Mouse (Mus musculus) heart, adult 8-10 months (tissue): ENCODE results near the gene Ccdc57. TPM values are rescaled to one million over a fixed set of nuclear protein-coding genes. Genes with fewer than 3 reads are reported as not detected.
"Not testable (repeated sequence)": the region's sequence is repeated elsewhere in the genome, so short reads cannot be mapped to it uniquely, and the experiment has no call there.

Source experiments
- DNase-seq: peaks from one replicate; pipeline ENCODE4 v3.0.0; 2022; ENCODE audit warnings: low spot score
- total RNA-seq, 4 experiments: library from RNA; stranded (reverse); gene quantifications; 2 replicates each; pipeline ENCODE4 v1.2.4; 2022

Gene Ccdc57
- total RNA-seq, 4 experiments from 2014 or later: 0.72 to 1.7 (median 1.2) TPM

DNA sequence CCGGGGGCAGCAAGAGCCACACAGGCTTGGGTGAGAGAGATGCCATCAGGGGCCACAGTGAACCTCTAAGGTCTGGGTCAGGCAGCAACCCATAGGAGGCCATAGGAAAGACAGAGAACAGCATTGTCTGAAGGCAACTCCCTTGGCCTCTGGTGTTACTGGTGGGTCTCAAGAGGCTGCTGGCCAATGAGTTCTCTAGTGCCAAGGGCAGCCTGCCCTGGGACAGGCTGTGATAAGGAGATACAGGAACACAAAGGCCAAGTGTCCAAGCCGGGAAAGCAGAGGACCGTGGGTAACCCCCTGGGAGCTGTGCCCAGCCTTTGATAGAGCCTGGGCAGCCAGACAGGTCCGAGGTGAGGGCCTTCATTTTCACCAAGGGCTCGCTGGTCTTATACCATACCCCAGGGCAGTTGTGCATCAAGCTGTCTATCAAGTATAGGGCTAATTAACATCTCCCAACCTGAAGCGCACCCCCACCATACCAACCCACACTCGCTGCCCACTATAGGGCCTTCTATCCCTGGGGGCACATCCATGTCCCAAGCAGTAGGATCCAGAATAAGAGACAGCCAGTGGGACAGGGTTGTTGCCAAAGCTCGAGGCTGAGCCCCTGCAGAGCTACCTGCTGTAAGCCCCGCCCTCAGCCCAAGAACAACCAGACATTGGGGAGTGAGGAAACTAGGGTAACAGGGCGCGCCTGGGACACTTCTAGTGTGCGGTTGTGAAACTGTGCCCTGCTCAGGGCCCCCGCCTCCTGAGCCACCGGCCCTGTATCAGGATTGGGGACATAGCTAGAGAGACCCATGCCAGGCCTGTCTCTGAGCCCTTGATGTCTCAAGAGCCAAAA lies 111.4 kb downstream of the Ccdc57 start:
- DNase-seq: no peak

DNA sequence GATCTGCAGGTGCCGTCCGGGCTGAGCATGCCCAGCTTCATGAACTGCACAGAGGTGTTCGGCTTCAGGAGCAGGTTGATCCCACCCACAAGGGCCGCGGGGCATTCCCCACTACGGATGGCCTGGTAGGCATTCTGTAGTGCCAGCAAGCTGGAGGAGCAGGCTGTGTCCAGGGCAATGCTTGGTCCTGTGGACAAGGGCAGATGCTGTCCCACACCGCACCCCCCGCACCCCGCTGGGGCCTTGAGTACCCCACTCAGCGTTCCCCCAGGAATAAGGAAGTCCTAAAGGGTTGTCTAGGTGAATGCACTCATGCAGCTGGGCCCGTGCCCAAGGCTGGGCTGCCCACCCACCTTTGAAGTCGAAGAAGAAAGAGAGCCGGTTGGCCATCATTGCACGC lies 112.1 kb downstream of the Ccdc57 start:
- no peak for DNase-seq

DNA sequence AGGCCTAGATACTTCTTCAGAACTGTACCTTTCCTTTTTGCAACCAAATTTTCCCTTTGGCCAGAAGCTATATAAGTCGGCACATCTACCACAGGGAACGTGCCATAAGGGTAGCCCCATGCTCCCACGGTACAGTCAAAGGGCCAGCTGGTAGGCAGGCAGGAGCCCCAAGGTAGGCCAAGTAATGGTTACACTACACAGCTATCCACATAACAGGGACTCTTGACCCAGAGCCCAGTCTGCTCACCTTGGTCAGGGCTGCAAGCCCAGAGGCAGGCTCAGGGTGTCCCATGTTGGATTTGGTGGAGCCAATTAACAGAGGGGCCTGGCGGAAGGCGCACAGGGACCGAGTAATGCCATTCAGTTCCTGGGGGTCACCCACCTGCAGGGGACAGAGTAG lies 113.1 kb downstream of the Ccdc57 start:
- DNase-seq: no peak

DNA sequence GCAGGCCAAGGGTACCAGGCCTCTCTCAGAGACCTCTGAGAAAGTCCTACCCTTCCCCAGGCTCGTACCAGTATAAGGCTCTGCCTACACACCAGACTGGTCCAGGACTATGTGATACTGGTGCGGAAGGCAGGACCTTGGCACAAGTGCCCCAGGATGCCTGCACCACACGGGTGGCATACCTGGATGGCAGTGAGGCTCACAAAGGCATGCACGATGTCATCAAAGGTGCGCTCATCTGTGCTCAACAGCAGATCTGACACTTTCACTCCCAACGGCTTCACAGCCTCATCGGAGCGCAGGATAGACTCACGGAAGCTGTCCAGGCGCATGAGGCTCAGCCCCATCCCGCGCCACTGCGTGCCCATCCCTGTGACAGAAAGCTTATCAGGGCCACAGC lies 114.4 kb downstream of the Ccdc57 start:
- DNase-seq: no peak

DNA sequence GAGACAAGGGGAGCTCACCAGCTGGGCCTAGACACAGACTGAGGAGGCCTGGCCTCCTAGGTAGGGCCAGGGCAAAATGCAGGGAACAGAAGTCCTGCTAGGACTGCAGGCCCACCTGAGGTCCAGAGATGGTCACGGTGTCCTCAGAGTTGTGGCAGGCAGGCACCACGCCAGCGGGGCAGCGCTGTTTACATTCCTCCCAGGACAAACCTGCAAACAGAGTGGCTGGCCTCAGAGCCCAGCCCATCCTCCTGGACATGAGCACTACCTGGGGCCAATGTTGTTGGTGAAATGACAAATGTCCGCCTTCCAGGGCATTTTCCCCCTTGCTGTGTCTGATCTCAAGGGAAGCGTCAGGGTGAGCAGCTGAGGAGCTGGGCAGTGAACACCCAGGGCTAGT lies 115.3 kb downstream of the Ccdc57 start:
- no peak for DNase-seq

DNA sequence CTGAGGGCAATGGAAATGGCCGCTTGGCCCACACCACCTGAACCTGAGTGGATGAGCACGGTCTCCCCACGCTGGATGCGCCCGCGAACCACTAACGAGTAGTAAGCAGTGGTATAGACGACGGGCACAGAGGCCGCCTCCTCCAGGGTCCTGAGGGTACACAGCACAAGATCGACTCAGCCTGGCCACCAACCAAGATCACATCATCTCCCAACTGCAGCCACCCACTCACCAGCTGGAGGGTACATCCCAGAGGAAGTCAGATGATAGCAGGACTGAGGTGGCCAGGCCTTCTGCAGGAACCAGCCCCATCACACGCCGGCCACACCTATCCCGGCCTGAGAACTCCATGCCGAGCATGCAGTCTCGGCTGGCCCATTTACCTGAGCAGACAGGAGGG lies 120.6 kb downstream of the Ccdc57 start:
- no peak for DNase-seq

DNA sequence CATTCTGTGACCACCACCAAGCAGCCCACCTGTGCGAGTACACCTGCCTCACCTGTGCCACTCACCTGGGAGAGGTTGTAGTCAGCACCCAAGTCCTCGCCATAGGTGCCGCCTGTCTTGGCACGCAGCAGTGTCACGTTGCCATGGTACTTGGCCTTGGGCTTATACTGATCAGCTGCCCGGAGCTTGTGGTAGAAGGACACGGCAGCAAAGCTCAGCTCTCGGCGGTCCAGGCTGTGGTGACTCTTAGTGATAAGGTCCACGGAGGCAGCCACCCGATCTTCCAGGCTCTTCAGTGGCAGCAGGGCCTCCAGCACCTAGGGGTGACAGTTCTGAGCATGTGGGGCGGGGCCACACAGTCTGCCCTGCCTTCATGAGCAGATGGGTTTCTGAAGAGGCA lies 124.7 kb downstream of the Ccdc57 start:
- DNase-seq: no peak

DNA sequence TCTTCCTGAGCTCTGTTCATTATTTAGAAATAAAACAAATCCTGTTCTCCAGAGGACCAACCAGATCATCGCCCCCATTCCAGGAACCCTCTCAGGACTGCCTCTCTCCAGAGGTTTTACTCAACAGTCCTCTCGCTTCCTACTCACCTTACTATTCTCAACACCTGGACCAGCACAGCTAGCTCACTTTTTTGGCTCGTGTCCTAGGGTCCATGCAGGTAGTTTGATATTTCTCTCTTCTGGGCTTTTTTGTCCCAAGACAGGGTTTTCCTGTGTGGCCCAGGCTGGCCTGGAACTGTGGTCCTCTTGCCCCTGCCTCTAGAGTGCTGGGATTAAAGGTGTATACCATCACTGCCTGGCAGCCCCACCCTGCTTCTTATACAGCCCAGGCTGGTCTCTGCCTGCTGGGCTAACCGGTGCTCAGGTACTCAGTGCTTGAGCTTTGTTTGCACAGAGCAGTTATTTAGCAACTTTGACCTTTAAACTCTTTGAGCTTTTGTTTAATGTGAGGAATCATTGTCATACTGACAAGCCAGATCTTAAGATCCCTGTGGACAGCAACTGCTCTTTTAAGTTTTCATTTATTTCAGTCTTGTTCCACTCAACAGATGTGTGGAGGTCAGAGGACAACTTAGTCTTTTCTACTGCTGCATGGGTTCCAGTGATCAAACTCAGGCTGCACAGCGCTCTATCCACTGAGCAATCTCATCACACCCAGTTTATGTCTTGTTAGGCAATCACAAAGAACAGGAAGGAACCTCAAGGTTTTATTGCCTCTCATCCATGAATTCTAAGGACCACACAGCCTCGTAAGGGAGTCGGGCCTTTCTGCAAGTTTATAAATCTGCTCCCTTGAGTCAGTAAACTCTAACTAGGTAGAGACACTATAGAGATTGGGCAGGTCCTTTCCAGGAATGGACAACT lies 127.0 kb downstream of the Ccdc57 start:
- DNase-seq: no peak

DNA sequence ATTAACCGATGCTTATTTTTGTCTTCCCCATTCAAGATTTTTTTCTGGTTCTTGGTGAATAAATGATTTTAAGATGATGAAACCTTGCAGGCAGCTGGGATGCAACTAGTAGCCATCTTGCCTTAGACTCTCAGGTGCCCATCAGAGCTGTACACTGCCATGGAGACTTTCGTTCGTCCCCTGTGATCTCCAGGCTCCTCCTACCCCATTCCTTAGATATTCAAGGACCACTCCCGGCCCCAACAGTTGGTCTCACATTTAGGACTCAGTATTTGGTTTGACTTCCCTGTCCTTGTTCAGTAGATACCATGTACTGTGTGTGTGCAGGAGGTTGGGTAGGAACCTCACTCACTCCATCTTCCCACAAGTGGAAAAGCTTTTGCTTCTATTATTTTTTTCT lies 127.9 kb downstream of the Ccdc57 start:
- no peak for DNase-seq

DNA sequence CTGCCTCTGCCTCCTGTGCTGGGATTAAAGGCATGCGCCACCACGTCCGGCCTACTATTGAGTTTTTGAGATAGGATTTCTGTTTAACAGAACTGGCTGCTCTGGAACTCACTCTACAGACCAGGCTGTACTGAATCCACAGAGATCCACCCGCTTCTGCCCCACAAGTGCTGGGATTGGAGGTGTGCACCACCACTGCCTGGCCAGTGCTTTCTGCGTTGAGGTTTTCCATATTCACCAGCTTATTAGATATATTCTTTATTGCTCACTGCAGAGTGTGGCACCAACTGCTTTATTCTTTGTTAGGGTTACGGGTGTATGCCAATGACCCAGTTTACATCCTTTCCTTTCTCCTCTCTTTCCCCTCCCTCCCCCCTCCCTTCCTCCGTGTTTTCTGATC lies 128.4 kb downstream of the Ccdc57 start:
- no peak for DNase-seq

DNA sequence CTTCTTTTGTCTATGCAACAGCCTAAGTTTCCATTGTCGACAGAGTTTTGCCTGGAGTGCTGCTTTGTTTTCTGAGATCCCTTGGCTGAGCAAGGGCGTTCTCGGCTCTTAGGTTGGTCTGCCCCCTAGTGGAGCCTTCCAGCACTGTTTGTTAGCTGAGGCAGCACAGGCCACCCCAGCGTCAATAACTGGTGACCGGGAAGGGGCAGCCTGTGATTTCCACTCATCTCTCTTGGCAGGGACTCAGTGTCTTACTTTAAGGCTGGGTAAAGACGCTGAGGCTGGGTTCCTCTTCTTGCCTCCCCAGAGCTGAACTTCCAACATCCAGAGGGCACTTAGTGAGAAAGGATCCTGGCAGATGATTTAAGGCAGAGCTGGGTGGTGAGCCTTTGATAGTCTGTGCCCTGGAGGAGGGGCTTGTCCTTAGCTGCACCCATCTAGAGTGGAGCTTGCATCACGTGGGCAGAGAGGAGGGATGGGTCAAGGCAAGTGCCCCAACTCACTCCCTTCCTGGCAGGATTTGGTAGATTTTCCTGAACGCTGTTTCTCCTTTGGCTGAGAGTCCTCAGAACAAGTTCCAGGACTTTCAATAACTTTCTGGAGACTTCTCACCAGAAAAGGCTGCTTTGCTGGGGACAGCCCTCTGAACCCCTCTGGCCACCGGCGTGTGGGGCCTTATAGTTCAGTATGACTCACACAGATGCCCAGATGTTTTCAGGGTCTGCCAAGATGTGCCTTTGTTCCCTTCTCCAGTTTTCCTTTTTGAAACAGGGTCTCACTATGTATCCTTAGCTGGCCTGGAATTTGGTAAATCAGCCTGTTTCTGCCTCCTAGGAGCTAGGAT lies 132.4 kb downstream of the Ccdc57 start:
- DNase-seq: peak; percentile 90

DNA sequence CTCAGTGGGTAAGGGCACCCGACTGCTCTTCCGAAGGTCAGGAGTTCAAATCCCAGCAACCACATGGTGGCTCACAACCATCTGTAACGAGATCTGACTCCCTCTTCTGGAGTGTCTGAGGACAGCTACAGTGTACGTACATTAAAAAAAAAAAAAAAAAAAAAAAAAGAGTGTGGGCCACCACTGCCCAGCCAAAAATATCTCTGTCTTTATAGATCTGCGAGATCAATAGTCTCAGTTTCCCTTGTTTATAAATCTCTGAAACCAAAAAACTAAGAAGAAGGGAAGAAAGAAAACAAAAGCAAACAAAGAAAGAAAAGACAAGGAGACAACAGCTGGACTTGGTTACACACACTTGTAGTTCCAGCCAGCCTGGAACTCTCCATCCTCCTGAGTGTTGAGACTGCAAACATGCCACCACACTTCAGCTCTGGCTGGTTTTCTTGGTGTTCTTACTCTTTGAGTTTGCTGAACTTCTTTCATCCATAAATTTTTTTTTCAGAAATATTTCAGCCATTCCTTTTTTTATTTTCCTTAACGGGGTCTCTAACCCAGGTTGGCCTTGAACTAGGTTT lies 133.3 kb downstream of the Ccdc57 start:
- no peak for DNase-seq

DNA sequence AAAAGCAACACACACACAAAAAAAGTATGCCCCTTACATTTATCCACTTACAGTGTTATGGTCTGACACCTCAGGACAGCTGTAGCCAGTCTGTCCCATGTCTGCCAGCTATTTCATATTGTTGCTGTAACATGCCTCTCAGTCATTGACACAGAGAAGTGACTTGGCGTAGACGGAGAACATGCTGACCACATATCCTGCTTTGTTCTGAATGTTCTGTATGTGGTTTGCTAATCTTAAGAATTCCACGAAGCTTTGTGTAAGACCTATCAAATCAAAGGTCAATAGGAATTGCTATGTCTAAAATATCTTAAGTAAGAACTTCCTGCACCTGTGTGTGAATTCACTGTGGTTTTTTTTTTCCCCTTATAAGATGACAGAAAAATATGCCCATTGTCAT lies 134.4 kb downstream of the Ccdc57 start:
- no peak for DNase-seq

DNA sequence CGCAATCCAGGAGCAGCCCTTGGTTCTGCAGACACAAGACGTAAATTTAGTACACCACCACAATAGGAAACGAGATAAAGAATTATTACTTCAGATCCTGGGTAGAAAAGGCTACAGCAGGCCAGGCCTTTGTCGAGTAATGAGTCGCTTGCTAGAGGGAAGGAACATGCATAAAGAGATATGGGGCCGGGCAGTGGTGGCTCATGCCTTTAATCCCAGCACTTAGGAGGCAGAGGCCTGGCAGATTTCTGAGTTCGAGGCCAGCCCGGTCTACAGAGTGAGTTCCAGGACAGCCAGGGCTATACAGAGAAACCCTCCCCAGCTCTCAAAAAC lies 136.1 kb downstream of the Ccdc57 start:
- no peak for DNase-seq

DNA sequence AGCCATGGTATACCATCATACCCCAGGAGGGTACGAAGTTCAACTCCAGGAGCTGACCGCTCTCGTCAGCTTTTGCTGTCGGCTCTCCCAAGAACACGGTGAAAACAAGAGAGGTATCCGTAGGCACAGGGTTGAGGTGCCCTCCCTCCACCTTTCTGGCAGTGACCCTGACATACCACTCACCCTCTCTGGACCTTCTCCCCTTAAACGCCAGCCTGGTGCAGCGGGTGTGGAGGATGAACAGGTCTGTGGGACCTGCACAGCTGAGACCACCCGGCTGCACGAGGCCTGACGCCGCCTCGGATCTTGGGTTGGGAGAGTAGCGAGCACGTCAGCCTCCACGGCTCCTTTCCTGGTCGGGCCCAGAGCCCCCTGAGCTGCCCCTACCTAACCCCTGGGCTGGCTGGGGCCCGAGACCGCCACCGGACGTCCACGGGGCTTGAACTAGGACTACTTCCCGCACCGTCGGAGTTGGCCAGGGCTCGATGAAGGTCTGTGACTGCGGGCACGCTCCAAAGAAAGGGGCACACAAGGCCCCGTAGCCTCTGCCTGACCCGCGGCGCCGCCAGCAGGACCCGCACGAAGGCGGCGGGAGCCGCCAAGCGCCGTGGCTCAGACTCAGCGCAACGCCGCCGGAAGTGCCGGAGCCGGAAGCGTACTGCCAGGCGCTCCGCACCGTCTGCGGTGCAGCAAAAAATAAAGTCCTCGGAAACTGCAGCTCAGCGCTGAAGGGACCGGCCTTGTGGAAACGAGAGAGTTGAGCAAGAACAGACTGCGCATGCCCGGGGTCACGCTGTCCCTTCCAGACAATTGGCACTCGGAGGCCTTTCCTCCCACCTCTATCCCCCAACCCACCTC lies 136.7 kb downstream of the Ccdc57 start, which contains the start of gene Dus1l:
Dus1l (minus strand) TSS at position 648 of the 858 bp plus-strand sequence.
- peak; percentile 97 for DNase-seq

DNA sequence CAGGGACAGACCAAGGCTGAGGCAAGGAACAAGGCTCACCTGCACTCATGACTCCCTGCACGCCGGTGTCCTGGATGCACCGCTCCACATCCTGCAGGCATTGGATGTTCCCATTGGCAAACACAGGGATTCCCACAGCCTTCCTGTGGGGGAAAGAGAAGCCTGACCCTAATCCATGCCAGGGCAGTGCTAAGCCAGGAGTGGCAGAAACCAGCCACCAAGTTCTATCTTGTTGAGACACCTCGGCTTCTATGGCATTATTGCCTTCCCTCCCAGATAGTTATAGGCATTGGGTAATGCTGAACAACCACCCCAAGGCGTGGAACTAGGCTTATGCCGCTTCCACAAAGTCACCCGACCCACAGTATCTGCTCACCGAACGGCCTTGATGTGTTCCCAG lies 140.0 kb downstream of the Ccdc57 start:
- no peak for DNase-seq

DNA sequence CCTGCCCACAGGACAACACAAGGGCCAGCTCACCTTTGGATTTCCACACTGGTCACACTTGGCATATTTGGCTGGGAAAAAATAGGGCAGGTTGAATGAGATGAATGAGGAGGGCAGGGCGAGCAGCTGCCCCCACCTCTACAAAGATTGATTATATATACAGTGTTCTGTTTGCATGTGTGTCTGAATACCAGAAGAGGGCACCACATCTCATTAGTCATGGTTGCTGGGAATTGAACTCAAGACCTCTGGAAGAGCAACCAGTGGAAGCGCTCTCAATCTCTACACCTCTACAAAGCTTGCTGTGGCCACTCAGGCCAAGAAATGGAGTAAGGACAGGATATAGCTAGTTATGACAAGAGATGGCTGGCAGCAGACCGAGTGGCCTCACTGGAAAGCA lies 142.9 kb downstream of the Ccdc57 start:
- no peak for DNase-seq

DNA sequence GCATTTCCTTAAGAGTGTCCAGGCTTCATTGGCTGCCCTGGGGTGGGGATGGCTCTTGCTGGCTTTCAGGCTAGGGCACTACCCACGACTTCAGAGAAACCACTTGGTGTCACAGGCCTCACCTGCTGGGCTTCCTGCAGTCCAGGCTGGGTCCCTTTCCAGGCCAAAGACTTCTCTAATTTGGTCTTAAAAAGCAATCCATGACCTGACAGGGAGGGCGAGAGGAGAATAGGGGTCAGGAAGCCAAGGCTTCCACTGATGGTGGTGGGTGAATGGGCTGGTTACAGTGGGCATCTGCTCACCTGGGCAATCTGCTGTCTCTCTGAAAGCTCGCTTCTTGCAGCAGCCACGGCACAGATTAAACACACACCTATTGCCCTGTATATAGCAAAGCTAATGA lies 143.3 kb downstream of the Ccdc57 start:
- DNase-seq: no peak

DNA sequence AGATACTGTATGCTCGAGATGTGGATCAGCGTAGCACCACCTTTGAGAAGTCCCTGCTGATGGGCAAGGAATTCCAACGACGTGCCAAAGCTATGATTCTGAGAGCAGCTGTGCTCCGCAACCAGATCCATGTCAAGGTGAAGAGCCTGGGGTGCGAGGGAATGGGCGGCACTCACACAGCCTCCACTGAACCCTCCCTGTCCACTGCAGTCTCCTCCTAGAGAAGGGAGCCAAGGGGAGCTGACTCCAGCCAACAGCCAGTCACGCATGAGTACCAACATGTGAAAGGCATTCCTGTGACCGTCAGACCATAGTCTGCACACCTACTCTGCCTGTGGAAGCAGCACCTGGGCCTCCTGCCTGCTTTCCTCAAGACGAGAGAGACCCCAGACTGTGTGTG lies 144.2 kb downstream of the Ccdc57 start:
- not testable (repeated sequence) for DNase-seq

DNA sequence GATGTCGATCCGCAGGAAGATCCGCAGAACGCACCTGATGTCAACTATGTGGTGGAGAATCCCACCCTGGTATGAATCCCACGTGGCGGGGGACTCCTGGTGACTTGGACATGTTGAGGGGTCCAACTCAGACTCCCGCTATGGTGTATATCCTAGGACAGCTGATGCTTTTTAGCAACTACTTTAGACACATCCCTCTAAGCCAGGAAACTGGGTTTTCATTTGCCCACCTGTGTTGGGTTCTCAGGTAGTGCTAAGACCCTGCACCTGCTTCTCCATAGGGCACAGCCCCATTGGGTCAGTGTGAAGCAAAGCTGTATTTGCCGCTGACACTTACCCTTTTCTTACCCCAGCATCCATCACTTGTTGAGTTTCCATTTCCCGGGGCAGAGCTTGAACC lies 147.5 kb downstream of the Ccdc57 start:
- no peak for DNase-seq
